Mouse (Mus musculus): Measurements from ENCODE around the gene Opcml. TPM values are rescaled to one million over a fixed set of nuclear protein-coding genes. Genes with fewer than 3 reads are reported as not detected.

The Opcml gene
- 0.75 TPM in 1 of 4 replicates, not detected in the others for total RNA-seq (2023; ENCODE audit: inconsistent age)

GRCm38 (mm10) chr9:27790725-27791638 lies at the start of gene Opcml:
Opcml (plus strand) TSS chr9:27790775.

